Mouse (Mus musculus): ENCODE measurements at regions not wholly inside any gene's neighbourhood (a gene's known extent, or its start where the extent isn't known, plus 50 kb on each side); places are given as distances from the start of the nearest gene placed in this dataset.

GRCm38 (mm10) chr7:115062817-115063216 lies 319.3 kb downstream of the Insc start:
- H3K36me3 ChIP-seq (ENCODE audit: control insufficient read depth, insufficient read depth): no peaks in the 10 kb centered on the region
- no peaks in the 10 kb centered on the region for H3K9me3 ChIP-seq (ENCODE audit: control insufficient read depth)
- no peak overlapping the region for H3K27ac ChIP-seq (ENCODE audit: low read depth, low read length)
- TF ChIP-seq CTCF (IDR thresholded peaks at IDR 0.05; ENCODE audit: low read depth): no peak
- no peak overlapping the region for H3K9ac ChIP-seq (ENCODE audit: low read depth, low read length)
- H3K4me2 ChIP-seq (replicated peaks; ENCODE audit: low read depth): no peak overlapping the region
- no peak overlapping the region for H3K4me3 ChIP-seq (ENCODE audit: low read depth, low read length)
- no peak for ATAC-seq
- no peaks in the 10 kb centered on the region for H3K27me3 ChIP-seq (replicated peaks; ENCODE audit: control insufficient read depth, insufficient read depth, low read length)
- 32% methylated on average over 3 of the region's 3 CpGs for WGBS
- H3K4me1 ChIP-seq (replicated peaks; ENCODE audit: control insufficient read depth, insufficient read depth, low read length): no peaks in the 10 kb centered on the region

- H3K27ac ChIP-seq (ENCODE audit: low read depth, low read length): no peak overlapping the region
- no peaks in the 10 kb centered on the region for H3K9me3 ChIP-seq (ENCODE audit: control insufficient read depth)
- TF ChIP-seq CTCF (IDR thresholded peaks at IDR 0.05; ENCODE audit: low read depth): no peak
- no peak overlapping the region for H3K4me2 ChIP-seq (replicated peaks; ENCODE audit: low read depth)
- H3K9ac ChIP-seq (ENCODE audit: low read depth, low read length): no peak overlapping the region
- H3K4me3 ChIP-seq (ENCODE audit: low read depth, low read length): no peak overlapping the region
- no peaks in the 10 kb centered on the region for H3K4me1 ChIP-seq (replicated peaks; ENCODE audit: control insufficient read depth, insufficient read depth, low read length)
- WGBS: 82% methylated on average over 2 of the region's 2 CpGs
- no peak for ATAC-seq
- no peaks in the 10 kb centered on the region for H3K36me3 ChIP-seq (ENCODE audit: control insufficient read depth, insufficient read depth)
- H3K27me3 ChIP-seq (replicated peaks; ENCODE audit: control insufficient read depth, insufficient read depth, low read length): no peaks in the 10 kb centered on the region
Observed at GRCm38 (mm10) chr7:115067641-115068040, 324.1 kb downstream of the Insc start.

GRCm38 (mm10) chr7:115073406-115073805 lies 329.9 kb downstream of the Insc start:
- 61% methylated on average over 2 of the region's 2 CpGs for WGBS
- H3K27ac ChIP-seq (ENCODE audit: low read depth, low read length): no peak overlapping the region
- ATAC-seq: no peak
- H3K27me3 ChIP-seq (replicated peaks; ENCODE audit: control insufficient read depth, insufficient read depth, low read length): no peaks in the 10 kb centered on the region
- H3K4me3 ChIP-seq (ENCODE audit: low read depth, low read length): no peak overlapping the region
- no peak for TF ChIP-seq CTCF (IDR thresholded peaks at IDR 0.05; ENCODE audit: low read depth)
- no peaks in the 10 kb centered on the region for H3K36me3 ChIP-seq (ENCODE audit: control insufficient read depth, insufficient read depth)
- no peak overlapping the region for H3K4me2 ChIP-seq (replicated peaks; ENCODE audit: low read depth)
- H3K9ac ChIP-seq (ENCODE audit: low read depth, low read length): no peak overlapping the region
- no peaks in the 10 kb centered on the region for H3K4me1 ChIP-seq (replicated peaks; ENCODE audit: control insufficient read depth, insufficient read depth, low read length)
- no peaks in the 10 kb centered on the region for H3K9me3 ChIP-seq (ENCODE audit: control insufficient read depth)

- ATAC-seq: no peak
- 86% methylated on average over 4 of the region's 4 CpGs for WGBS
- TF ChIP-seq CTCF (IDR thresholded peaks at IDR 0.05; ENCODE audit: low read depth): no peak
Observed at GRCm38 (mm10) chr7:115076781-115077180, 333.3 kb downstream of the Insc start.

GRCm38 (mm10) chr7:115084711-115085380 lies 341.4 kb downstream of the Insc start:
- no peak for ATAC-seq
- Histone ChIP-seq H3K27ac (ENCODE audit: low read depth, low read length) (no peak overlapping the region), H3K4me1 (replicated peaks; ENCODE audit: control insufficient read depth, insufficient read depth, low read length) (no peaks in the 10 kb centered on the region), H3K9me3 (ENCODE audit: control insufficient read depth) (no peaks in the 10 kb centered on the region), H3K27me3 (replicated peaks; ENCODE audit: control insufficient read depth, insufficient read depth, low read length) (no peaks in the 10 kb centered on the region), H3K36me3 (ENCODE audit: control insufficient read depth, insufficient read depth) (no peaks in the 10 kb centered on the region), H3K9ac (ENCODE audit: low read depth, low read length) (no peak overlapping the region), H3K4me2 (replicated peaks; ENCODE audit: low read depth) (no peak overlapping the region), H3K4me3 (ENCODE audit: low read depth, low read length) (no peak overlapping the region)
- no peak for TF ChIP-seq CTCF (IDR thresholded peaks at IDR 0.05; ENCODE audit: low read depth)
- 77% methylated on average over 3 of the region's 3 CpGs for WGBS

More at GRCm38 (mm10) chr7:115076781-115077180, 333.3 kb downstream of the Insc start:
- H3K4me3 ChIP-seq (ENCODE audit: low read depth, low read length): no peak overlapping the region
- H3K27ac ChIP-seq (ENCODE audit: low read depth, low read length): no peak overlapping the region
- no peaks in the 10 kb centered on the region for H3K27me3 ChIP-seq (replicated peaks; ENCODE audit: control insufficient read depth, insufficient read depth, low read length)
- no peaks in the 10 kb centered on the region for H3K9me3 ChIP-seq (ENCODE audit: control insufficient read depth)
- no peaks in the 10 kb centered on the region for H3K36me3 ChIP-seq (ENCODE audit: control insufficient read depth, insufficient read depth)
- no peaks in the 10 kb centered on the region for H3K4me1 ChIP-seq (replicated peaks; ENCODE audit: control insufficient read depth, insufficient read depth, low read length)
- H3K9ac ChIP-seq (ENCODE audit: low read depth, low read length): no peak overlapping the region
- no peak overlapping the region for H3K4me2 ChIP-seq (replicated peaks; ENCODE audit: low read depth)

GRCm38 (mm10) chr7:115086542-115087448 lies 343.3 kb downstream of the Insc start:
- Histone ChIP-seq H3K4me2 (replicated peaks; ENCODE audit: low read depth) (no peak overlapping the region), H3K4me3 (ENCODE audit: low read depth, low read length) (no peak overlapping the region), H3K27ac (ENCODE audit: low read depth, low read length) (no peak overlapping the region), H3K9me3 (ENCODE audit: control insufficient read depth) (no peaks in the 10 kb centered on the region), H3K36me3 (ENCODE audit: control insufficient read depth, insufficient read depth) (no peaks in the 10 kb centered on the region), H3K9ac (ENCODE audit: low read depth, low read length) (no peak overlapping the region), H3K4me1 (replicated peaks; ENCODE audit: control insufficient read depth, insufficient read depth, low read length) (no peaks in the 10 kb centered on the region), H3K27me3 (replicated peaks; ENCODE audit: control insufficient read depth, insufficient read depth, low read length) (no peaks in the 10 kb centered on the region)
- TF ChIP-seq CTCF (IDR thresholded peaks at IDR 0.05; ENCODE audit: low read depth): no peak
- no peak for ATAC-seq
- WGBS: 71% methylated on average over 4 of the region's 4 CpGs

Measured in intestine, postnatal 0 days (tissue).